Mouse (Mus musculus): ENCODE measurements around the gene Mmel1.
A peak's percentile ranks its signal among the peaks of the same experiment; 100 is the strongest.

Mmel1 gene

GRCm38 (mm10) chr4:154936542-154937255 lies 67.3 kb downstream of the Mmel1 start:
- DNase-seq (ENCODE audit: low spot score in 2 of 2), result no peak

- DNase-seq (ENCODE audit: low spot score in 2 of 2), result no peak
Measured at GRCm38 (mm10) chr4:154937746-154938145, 68.4 kb downstream of the Mmel1 start.

DNA sequence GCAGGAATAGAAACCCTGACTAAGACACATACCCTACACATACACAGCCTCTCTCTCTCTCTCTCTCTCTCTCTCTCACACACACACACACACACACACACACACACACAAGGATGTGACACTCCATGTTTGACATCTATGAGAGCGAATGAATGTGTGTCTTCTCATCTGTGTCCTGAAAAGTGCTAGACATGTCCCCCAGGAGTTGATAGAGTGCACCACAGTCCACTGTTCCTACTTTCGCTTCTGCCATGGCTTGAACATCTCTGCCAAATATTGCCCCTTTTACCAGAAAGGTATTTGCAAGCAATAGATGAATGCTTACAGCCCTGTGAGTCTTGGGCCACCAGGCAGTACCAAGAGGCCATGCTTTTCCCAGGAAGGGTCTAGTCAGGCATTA lies 70.8 kb downstream of the Mmel1 start:
- no peak for DNase-seq (ENCODE audit: low spot score in 2 of 2)

- DNase-seq (ENCODE audit: low spot score in 2 of 2), result no peak
Measured at GRCm38 (mm10) chr4:154941831-154942230, 72.4 kb downstream of the Mmel1 start.

DNA sequence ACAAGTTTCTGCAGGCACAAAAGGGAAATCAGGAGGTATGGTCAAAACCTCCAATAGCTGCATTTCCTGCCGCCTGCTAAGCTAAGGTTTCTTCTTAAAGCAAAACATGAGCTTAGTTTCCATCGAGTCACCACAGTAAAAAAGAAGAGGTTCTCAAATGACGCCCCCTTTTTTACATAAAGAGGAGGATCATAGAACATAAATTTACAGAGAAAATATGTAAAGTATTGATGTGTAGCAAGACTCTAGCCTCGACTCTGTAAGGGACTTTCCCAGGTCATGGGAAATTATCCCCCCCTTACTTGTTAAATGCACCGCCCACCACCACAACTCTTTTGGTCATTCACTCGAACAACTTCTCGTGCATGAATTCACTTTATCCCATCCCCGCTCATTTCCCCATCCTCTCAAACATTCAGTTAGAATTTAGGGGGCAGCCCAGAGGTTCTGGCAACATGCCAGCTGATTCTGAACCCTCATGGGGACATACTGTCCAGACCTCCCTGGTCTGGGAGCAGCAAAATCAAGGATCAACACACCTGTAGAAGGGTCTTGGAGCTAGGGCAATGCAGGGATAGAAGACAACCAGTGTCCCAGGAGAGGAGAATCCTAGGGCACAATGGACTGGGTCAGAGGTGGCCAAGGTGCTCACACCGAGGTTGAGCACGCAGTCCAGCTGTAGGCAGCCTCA lies 73.4 kb downstream of the Mmel1 start:
- no peak for DNase-seq (ENCODE audit: low spot score in 2 of 2)

DNA sequence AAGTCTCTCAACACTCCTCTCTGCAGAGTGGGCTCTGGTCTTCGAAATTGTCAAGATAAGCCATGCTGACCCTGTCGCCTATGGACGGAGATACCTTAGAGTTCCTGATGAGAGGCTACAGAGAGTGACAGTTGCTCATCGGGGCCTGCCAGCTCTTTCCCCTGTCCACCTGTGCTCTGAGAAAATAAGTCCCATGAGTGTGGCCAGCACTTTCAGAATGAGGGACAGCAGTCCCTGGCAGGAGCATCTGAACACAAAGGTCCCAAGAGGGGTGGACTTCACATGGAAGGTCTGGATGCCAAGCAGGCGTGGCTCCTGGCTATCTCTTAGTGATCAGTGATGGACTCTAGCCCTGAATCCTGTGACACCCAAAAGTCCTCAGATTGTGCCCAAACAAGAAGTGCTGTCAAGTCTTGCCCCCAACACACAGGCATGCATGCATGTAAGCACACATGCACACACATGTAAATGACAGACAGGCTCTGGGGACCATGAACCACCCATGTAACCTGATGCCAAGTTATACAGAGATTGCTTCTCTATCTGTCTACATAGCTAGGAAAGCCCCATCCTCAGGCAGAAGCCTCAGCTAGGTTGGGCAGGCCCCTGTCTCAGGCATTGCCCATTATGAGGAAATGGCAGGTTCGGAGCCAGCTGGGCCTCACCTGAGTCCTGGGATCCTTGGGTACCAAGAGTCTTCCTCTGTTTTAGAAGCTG lies 74.1 kb downstream of the Mmel1 start:
- no peak for DNase-seq (ENCODE audit: low spot score in 2 of 2)

- DNase-seq (ENCODE audit: low spot score in 2 of 2), result peak; percentile 83 to 84
Measured at GRCm38 (mm10) chr4:154944121-154944590, 74.8 kb downstream of the Mmel1 start.

Measured in heart, adult 9 months (tissue).